ENCODE assay signal across 8 mouse cellular contexts in genomic region chr11:8623852-8624178, GRCm38 (mm10). TPM values are rescaled to one million over a fixed set of nuclear protein-coding genes. Genes with fewer than 3 reads are reported as not detected.
DNase-seq lines count a peak whose midpoint lies in the region; ATAC-seq and TF ChIP-seq lines count a peak whose summit lies in the region.

No protein-coding gene starts in this region.

- no peaks in the 10 kb centered on the region for H3K36me3 ChIP-seq in liver, adult 2 months (ENCODE audit: control insufficient read depth, insufficient read depth, low read length)
- H3K36me3 ChIP-seq in intestine, postnatal 0 days (ENCODE audit: control insufficient read depth, insufficient read depth) = 0 out of 2 replicates have a peak, but pooled peaks cover 5% of the 10 kb centered on the region
- H3K36me3 ChIP-seq in neural tube, embryonic 14.5 days (ENCODE audit: control insufficient read depth, insufficient read depth, low read length) = no peaks in the 10 kb centered on the region

- TF ChIP-seq POLR2A in liver, adult 2 months (IDR thresholded peaks at IDR 0.05; ENCODE audit: extremely low read depth, insufficient read depth, low read length) = no peak
- no peak for TF ChIP-seq POLR2A in embryonic fibroblast, embryonic 13.5 days (IDR thresholded peaks at IDR 0.05; ENCODE audit: low read depth, low read length)

- peak overlapping the region; percentile 70; the same call in 1 of the 2 replicates for H3K4me3 ChIP-seq in liver, adult 2 months (ENCODE audit: insufficient read depth, low read depth, low read length)
- H3K4me3 ChIP-seq in embryonic fibroblast, embryonic 13.5 days (ENCODE audit: insufficient read depth, low read length) = peak overlapping the region; percentile 61
- peak overlapping the region; percentile 69 for H3K4me3 ChIP-seq in intestine, postnatal 0 days (ENCODE audit: low read depth, low read length)
- H3K4me3 ChIP-seq in neural tube, embryonic 14.5 days (ENCODE audit: low read depth, low read length) = peak overlapping the region; percentile 51

- no peak for TF ChIP-seq CTCF in liver, adult 2 months (IDR thresholded peaks at IDR 0.05; ENCODE audit: low read depth, low read length)
- TF ChIP-seq CTCF in embryonic fibroblast, embryonic 13.5 days (IDR thresholded peaks at IDR 0.05; ENCODE audit: borderline replicate concordance, insufficient read depth, low read length) = no peak
- peak; percentile 36; the same call in 1 of the 2 replicates for TF ChIP-seq CTCF in intestine, postnatal 0 days (IDR thresholded peaks at IDR 0.05; ENCODE audit: low read depth)

- H3K79me2 ChIP-seq in liver, adult 2 months (ENCODE audit: control insufficient read depth, insufficient read depth, low read length) = peaks cover 23% of the 10 kb centered on the region

- H3K4me1 ChIP-seq in liver, adult 2 months (ENCODE audit: control insufficient read depth, insufficient read depth, low read length) = peaks cover 4% of the 10 kb centered on the region; the same call in 1 of the 2 replicates
- peaks cover 11% of the 10 kb centered on the region; the same call in 1 of the 2 replicates for H3K4me1 ChIP-seq in embryonic fibroblast, embryonic 13.5 days (ENCODE audit: control insufficient read depth, insufficient read depth, low read length)
- H3K4me1 ChIP-seq in intestine, postnatal 0 days (replicated peaks; ENCODE audit: control insufficient read depth, insufficient read depth, low read length) = peaks cover 13% of the 10 kb centered on the region
- peaks cover 9% of the 10 kb centered on the region for H3K4me1 ChIP-seq in neural tube, embryonic 14.5 days (ENCODE audit: control insufficient read depth, insufficient read depth, low read length)

- WGBS in liver, adult 2 months = 19% methylated on average over 20 of the region's 20 CpGs
- WGBS in intestine, postnatal 0 days = 6% methylated on average over 20 of the region's 20 CpGs
- 5% methylated on average over 20 of the region's 20 CpGs for WGBS in neural tube, embryonic 14.5 days

- peaks cover 4% of the 10 kb centered on the region; the same call in 1 of the 2 replicates for H3K27me3 ChIP-seq in liver, adult 2 months (ENCODE audit: control insufficient read depth, insufficient read depth, low read length)
- no peaks in the 10 kb centered on the region for H3K27me3 ChIP-seq in intestine, postnatal 0 days (replicated peaks; ENCODE audit: control insufficient read depth, insufficient read depth, low read length)
- no peaks in the 10 kb centered on the region; the same call in 1 of the 2 replicates for H3K27me3 ChIP-seq in neural tube, embryonic 14.5 days (ENCODE audit: control insufficient read depth, insufficient read depth, low read length)

- no peaks in the 10 kb centered on the region for H3K9me3 ChIP-seq in intestine, postnatal 0 days (ENCODE audit: control insufficient read depth)
- H3K9me3 ChIP-seq in neural tube, embryonic 14.5 days (ENCODE audit: control insufficient read depth, low read length) = no peaks in the 10 kb centered on the region

- no peak; the same call in 1 of the 2 replicates for ATAC-seq in intestine, postnatal 0 days
- no peak; the same call in 1 of the 2 replicates for ATAC-seq in neural tube, embryonic 14.5 days (ENCODE audit: low read depth)
- ATAC-seq in megakaryocyte progenitor cell, adult 5-6 weeks (replicated peaks; ENCODE audit: poor library complexity) = no peak; the same call in 1 of the 2 replicates

- H3K4me2 ChIP-seq in intestine, postnatal 0 days (replicated peaks; ENCODE audit: low read depth) = peak overlapping the region; percentile 100
- peak overlapping the region; percentile 96 for H3K4me2 ChIP-seq in neural tube, embryonic 14.5 days (ENCODE audit: low read depth, low read length)

- H3K27ac ChIP-seq in liver, adult 2 months (replicated peaks; ENCODE audit: insufficient read depth, low read depth, low read length) = no peak overlapping the region
- H3K27ac ChIP-seq in embryonic fibroblast, embryonic 13.5 days (ENCODE audit: insufficient read depth, low read length) = peak overlapping the region; percentile 57
- H3K27ac ChIP-seq in intestine, postnatal 0 days (ENCODE audit: low read depth, low read length) = no peak overlapping the region
- H3K27ac ChIP-seq in neural tube, embryonic 14.5 days (ENCODE audit: low read depth, low read length) = no peak overlapping the region

- peak overlapping the region; percentile 85; the same call in 1 of the 2 replicates for H3K9ac ChIP-seq in liver, adult 2 months (ENCODE audit: low read depth, low read length)
- H3K9ac ChIP-seq in intestine, postnatal 0 days (ENCODE audit: low read depth, low read length) = peak overlapping the region; percentile 65
- peak overlapping the region; percentile 72 for H3K9ac ChIP-seq in neural tube, embryonic 14.5 days (replicated peaks; ENCODE audit: low read depth, low read length)

- no peak for DNase-seq in liver, adult 2 months (ENCODE audit: extremely low read depth, low read depth, low spot score)
- DNase-seq in liver = no peak
- DNase-seq in cerebellum, postnatal 14 days = no peak
- DNase-seq in embryo, embryonic 10.5 days (ENCODE audit: low spot score) = no peak

RNA-seq across cellular contexts. Expression of gene Tns3, which starts 40.5 kb away (rescaled TPM):
- total RNA-seq in liver, adult 2 months (2014; rRNA removed) = 15.3 and 19.7 TPM in 2 replicates
- 12.8 and 14.6 TPM in 2 replicates for polyA plus RNA-seq in liver, adult 2 months (2012; rRNA removed)
- polyA plus RNA-seq in embryonic fibroblast, embryonic 13.5 days (2011; ENCODE audit: insufficient read length, low read depth, missing spikeins) = 96.5 and 113 TPM in 2 replicates
- polyA plus RNA-seq in intestine, postnatal 0 days (2015; fragmentation: Nextera tagmentation; extraction: Ambion mirVana) = 10.5 and 11.4 TPM in 2 replicates
- 5.5 and 5.6 TPM in 2 replicates for polyA plus RNA-seq in neural tube, embryonic 14.5 days (2014; fragmentation: Nextera tagmentation; extraction: Ambion mirVana)
- total RNA-seq in megakaryocyte progenitor cell, adult 5-6 weeks (2015) = 20.8 and 27.0 TPM in 2 replicates
- total RNA-seq in megakaryocyte progenitor cell, adult 5-6 weeks (2017) = 11.5 and 11.7 TPM in 2 replicates
